Mouse (Mus musculus) C2C12 (cell line): ENCODE results near the gene Jazf1. TPM values are rescaled to one million over a fixed set of nuclear protein-coding genes. Genes with fewer than 3 reads are reported as not detected.

Experiments used
- H3K27me3 ChIP-seq: one replicate; pipeline ENCODE4 v1.6.1; 2011; ENCODE audit not compliant: control insufficient read depth, insufficient read depth, insufficient read length
- H3K36me3 ChIP-seq: one replicate; pipeline ENCODE4 v1.6.1; 2011; ENCODE audit not compliant: control insufficient read depth, insufficient read depth
- H3K4me3 ChIP-seq: one replicate; pipeline ENCODE4 v1.5.1; 2011; ENCODE audit warnings: mild to moderate bottlenecking, control low read depth; ENCODE audit not compliant: poor library complexity, insufficient read depth, severe bottlenecking
- H3K79me2 ChIP-seq: one replicate; pipeline ENCODE4 v1.6.1; 2011; ENCODE audit not compliant: control insufficient read depth, insufficient read depth
- H3K79me3 ChIP-seq: one replicate; pipeline ENCODE4 v1.6.1; 2011; ENCODE audit warnings: low read depth, control low read depth
- H3ac ChIP-seq: one replicate; pipeline ENCODE3; 2011; ENCODE audit warnings: low read depth; ENCODE audit not compliant: control insufficient read depth, insufficient read length
- CEBPB ChIP-seq: IDR thresholded peaks from one replicate; pipeline ENCODE4 v1.6.1; 2011; ENCODE audit warnings: low read depth, mild to moderate bottlenecking, control low read depth, moderate library complexity
- CTCF ChIP-seq: IDR thresholded peaks from one replicate; pipeline ENCODE4 v1.5.1; 2011; ENCODE audit not compliant: control insufficient read depth, insufficient read depth, insufficient read length
- FOSL1 ChIP-seq: IDR thresholded peaks from one replicate; pipeline ENCODE4 v1.8.0; 2011; ENCODE audit warnings: mild to moderate bottlenecking, low read length; ENCODE audit not compliant: poor library complexity, insufficient read depth, severe bottlenecking
- MAX ChIP-seq: IDR thresholded peaks from one replicate; pipeline ENCODE4 v1.6.1; 2011; ENCODE audit warnings: mild to moderate bottlenecking, control low read depth
- MYOD1 ChIP-seq: IDR thresholded peaks from one replicate; pipeline ENCODE4 v1.6.1; 2011; ENCODE audit warnings: low read depth; ENCODE audit not compliant: control insufficient read depth, insufficient read length
- MYOG ChIP-seq: IDR thresholded peaks from one replicate; pipeline ENCODE4 v1.6.1; 2011; ENCODE audit not compliant: control insufficient read depth, insufficient read length; ENCODE audit errors: extremely low read depth
- USF1 ChIP-seq: IDR thresholded peaks from one replicate; pipeline ENCODE4 v1.6.1; 2011; ENCODE audit warnings: low read depth, mild to moderate bottlenecking, control low read depth, moderate library complexity
- polyA plus RNA-seq: library from polyadenylated mRNA; unstranded; fragments of >200 nt; fragmentation: generic; extraction: Trizol; gene quantifications from one replicate; pipeline ENCODE4 v1.2.1, GENCODE M21; 2012; ENCODE audit warnings: missing spikeins

Jazf1 gene
- polyA plus RNA-seq, 1 experiment, result not detected

DNA sequence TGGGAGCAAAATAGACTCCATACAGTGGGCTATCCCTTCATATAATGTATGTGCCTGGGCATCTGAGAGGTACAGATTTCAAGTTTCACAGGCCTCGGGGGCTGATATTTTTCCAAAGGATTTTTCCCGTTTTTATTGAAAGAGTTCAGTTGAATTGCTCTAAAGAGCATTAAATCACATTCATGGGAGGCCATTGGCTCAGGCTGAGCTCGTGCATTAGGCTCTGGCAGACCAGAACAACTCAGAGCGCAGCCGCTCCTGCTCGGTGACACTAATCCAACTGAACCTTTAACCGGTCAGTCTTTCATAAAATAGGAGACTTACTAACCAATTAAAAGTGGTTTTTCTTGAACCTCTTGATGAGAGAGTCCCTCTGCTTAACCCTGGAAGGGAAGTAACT, 245.4 kb downstream of the Jazf1 start:
- Histone ChIP-seq H3ac (no peak overlapping the region), H3K79me2 (no peaks in the 10 kb centered on the region), H3K27me3 (no peaks in the 10 kb centered on the region), H3K79me3 (no peaks in the 10 kb centered on the region), H3K36me3 (no peaks in the 10 kb centered on the region), H3K4me3 (no peak overlapping the region)
- TF ChIP-seq MYOD1 (no peak), FOSL1 (no peak)

DNA sequence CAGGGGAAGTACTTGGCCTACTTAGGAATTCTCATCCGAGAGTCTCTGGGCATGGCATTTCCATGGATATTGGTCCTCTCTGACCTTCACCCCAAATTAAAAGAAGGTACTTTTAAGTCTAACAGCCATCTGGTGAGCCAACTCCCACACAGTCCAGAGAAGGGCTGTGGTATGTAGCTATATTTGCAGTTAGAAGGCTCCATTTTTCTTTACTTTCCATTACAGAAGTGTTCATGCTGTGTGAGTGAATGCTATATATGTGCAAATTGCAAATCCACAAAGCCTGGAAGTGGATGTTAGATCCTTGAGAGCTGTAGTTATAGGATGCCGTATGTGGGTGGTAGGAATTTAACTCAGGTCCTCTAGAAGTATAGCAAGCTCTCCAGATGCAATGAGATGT, 245.8 kb downstream of the Jazf1 start:
- no peaks in the 10 kb centered on the region for H3K79me2 ChIP-seq
- TF ChIP-seq CEBPB, result no peak
- no peak for TF ChIP-seq CTCF
- TF ChIP-seq MYOG, result no peak
- TF ChIP-seq MAX, result no peak
- TF ChIP-seq FOSL1, result no peak
- no peak for TF ChIP-seq MYOD1
- no peak for TF ChIP-seq USF1
- H3K79me3 ChIP-seq, result no peaks in the 10 kb centered on the region
- no peaks in the 10 kb centered on the region for H3K36me3 ChIP-seq
- no peak overlapping the region for H3K4me3 ChIP-seq
- H3K27me3 ChIP-seq, result no peaks in the 10 kb centered on the region
- no peak overlapping the region for H3ac ChIP-seq

DNA sequence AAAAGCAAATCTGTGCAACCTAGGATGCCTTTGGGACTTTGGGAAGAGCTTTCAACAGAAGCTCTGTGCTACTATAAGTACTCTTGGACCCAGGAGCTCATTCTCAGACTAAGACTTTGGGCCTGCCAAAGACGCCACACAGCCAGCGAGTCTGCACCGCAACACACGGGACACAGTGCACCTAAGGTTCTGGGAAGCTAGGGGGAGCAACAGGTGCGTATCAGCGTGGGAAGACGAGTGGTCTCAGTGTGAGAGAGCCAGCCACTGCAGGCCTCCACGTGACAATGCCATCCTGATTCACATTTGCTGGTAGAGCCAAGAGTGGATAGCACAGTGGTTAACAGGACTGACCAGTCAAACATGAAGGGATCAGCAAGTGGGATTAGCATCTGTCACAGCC, 249.1 kb downstream of the Jazf1 start:
- Histone ChIP-seq H3K27me3 (no peaks in the 10 kb centered on the region), H3K79me2 (no peaks in the 10 kb centered on the region), H3K79me3 (no peaks in the 10 kb centered on the region), H3K36me3 (no peaks in the 10 kb centered on the region), H3K4me3 (no peak overlapping the region), H3ac (no peak overlapping the region)
- TF ChIP-seq CEBPB (no peak), CTCF (no peak), MYOG (no peak), USF1 (no peak), FOSL1 (no peak), MAX (no peak), MYOD1 (no peak)

DNA sequence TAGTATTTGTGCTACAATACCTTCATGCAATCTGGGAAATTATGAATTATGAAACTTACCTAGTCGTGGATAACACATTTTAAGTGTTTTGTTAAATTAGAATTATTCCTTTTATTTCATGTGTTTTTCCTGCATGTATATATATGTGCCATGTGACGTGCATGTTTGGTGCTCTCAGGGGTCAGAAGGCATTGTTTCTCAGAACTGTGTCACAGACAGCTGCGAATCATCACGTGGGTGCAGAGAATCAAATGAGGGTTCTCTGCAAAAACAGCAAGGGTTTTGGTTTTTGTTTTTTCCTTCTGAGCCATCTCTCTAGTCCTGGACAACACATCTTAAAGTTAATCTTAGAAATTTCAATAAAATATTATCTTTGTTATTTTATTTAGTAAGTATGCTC, 250.4 kb downstream of the Jazf1 start:
- H3K36me3 ChIP-seq, result no peaks in the 10 kb centered on the region
- no peaks in the 10 kb centered on the region for H3K27me3 ChIP-seq
- TF ChIP-seq MYOG, result no peak
- peak; percentile 69 for TF ChIP-seq USF1
- TF ChIP-seq CTCF, result no peak
- no peak for TF ChIP-seq FOSL1
- no peak for TF ChIP-seq CEBPB
- peak; percentile 40 for TF ChIP-seq MYOD1
- TF ChIP-seq MAX, result no peak
- no peak overlapping the region for H3K4me3 ChIP-seq
- no peak overlapping the region for H3ac ChIP-seq
- H3K79me3 ChIP-seq, result no peaks in the 10 kb centered on the region
- no peaks in the 10 kb centered on the region for H3K79me2 ChIP-seq

DNA sequence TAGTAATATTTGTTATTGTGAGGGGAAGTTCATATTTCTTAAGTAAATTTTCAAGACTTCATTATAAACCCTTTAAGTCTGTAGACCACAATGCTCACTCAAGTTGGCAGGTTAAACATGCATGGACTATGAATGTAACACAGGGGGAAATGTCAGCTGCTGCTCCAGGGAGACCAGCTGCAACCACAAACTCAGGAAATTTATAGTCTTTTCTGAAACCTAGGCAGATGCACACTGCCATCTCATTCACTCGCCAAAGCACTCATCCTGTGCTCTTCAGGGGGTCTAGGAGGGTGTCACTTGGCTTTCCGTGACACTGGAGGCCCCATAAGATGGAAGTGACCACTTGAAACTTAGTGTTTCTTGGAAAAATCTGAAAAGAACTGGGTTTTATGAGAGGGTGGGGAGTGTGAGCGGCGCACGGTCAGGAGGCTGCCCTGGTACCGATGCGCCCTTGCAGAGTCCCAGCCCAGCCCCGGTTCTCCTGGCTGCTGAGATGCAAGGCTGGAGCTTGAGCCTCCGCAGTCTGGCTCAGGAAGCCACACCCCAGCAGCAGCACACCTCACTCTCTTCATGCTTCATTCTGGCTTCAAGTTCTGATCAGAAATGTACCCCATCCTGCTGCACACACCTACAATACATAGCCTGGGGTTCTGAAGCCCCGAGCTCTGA, 251.1 kb downstream of the Jazf1 start:
- Histone ChIP-seq H3K79me2 (no peaks in the 10 kb centered on the region), H3K36me3 (no peaks in the 10 kb centered on the region), H3K79me3 (no peaks in the 10 kb centered on the region), H3K27me3 (no peaks in the 10 kb centered on the region), H3K4me3 (no peak overlapping the region), H3ac (peak overlapping the region; percentile 10)
- TF ChIP-seq MYOD1 (peak; percentile 95), CTCF (no peak)

DNA sequence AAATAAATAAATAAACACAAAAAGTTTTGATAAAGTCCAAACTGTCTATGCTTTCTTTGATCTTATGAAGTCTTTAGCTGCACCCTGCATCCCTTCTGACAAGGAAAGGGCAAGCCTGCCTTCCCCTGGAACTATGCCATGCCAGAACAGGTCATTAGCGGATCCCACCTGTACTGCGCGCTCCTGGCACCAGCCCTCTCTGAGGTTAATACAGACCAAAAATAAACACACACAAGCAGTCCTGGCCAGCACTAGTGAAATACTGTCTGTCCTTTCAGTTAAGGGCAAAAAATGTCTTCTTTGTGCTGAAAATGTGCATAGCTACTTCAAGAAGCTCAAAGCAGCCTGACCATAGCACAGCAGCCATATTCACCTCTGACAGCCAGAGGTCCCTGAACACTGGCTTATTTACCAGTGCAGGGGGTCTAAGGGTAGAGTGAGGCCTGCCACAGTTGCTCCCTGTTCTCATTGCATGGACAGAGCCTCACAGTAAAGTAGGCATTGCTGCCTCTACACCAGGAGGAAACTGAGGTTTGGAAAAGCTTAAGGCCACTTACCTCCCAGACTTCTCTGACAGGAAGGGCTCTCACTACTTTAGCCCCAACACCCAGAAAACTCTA, 263.1 kb downstream of the Jazf1 start:
- Histone ChIP-seq H3K79me3 (no peaks in the 10 kb centered on the region), H3K4me3 (no peak overlapping the region), H3K27me3 (no peaks in the 10 kb centered on the region), H3K36me3 (no peaks in the 10 kb centered on the region), H3K79me2 (no peaks in the 10 kb centered on the region), H3ac (no peak overlapping the region)
- no peak for TF ChIP-seq FOSL1
- no peak for TF ChIP-seq MAX
- TF ChIP-seq USF1, result no peak
- TF ChIP-seq CEBPB, result no peak
- no peak for TF ChIP-seq CTCF
- no peak for TF ChIP-seq MYOD1
- TF ChIP-seq MYOG, result no peak
